Mouse (Mus musculus) thymus, adult 2 months (tissue): ENCODE data around the gene Olfr743. TPM values are rescaled to one million over a fixed set of nuclear protein-coding genes. Genes with fewer than 3 reads are reported as not detected.
"Not testable (repeated sequence)": the region's sequence is repeated elsewhere in the genome, so short reads cannot be mapped to it uniquely, and the experiment has no call there.

Experiments used
- DNase-seq: peaks from one replicate; pipeline ENCODE4 v3.0.0; 2021
- H3K27ac ChIP-seq: fragments of 200-500 bp; 2 replicates; pipeline ENCODE4 v1.5.1; 2012; ENCODE audit warnings: low read length, control low read depth; ENCODE audit not compliant: control insufficient read depth, insufficient read depth
- H3K27me3 ChIP-seq: fragments of 200-500 bp; 2 replicates; pipeline ENCODE4 v1.6.1; 2012; ENCODE audit warnings: mild to moderate bottlenecking, low read length, moderate library complexity, mixed read lengths; ENCODE audit not compliant: control insufficient read depth, insufficient read depth
- H3K36me3 ChIP-seq: fragments of 200-500 bp; 2 replicates; pipeline ENCODE4 v1.6.1; 2012; ENCODE audit warnings: mild to moderate bottlenecking, low read length, moderate library complexity; ENCODE audit not compliant: control insufficient read depth, insufficient read depth
- H3K4me1 ChIP-seq: fragments of 200-500 bp; replicated peaks from 2 replicates; pipeline ENCODE4 v1.6.1; 2012; ENCODE audit warnings: low read length; ENCODE audit not compliant: control insufficient read depth, insufficient read depth
- H3K4me3 ChIP-seq: fragments of 200-500 bp; 2 replicates; pipeline ENCODE4 v1.5.1; 2012; ENCODE audit warnings: mild to moderate bottlenecking, low read length, control low read depth, moderate library complexity; ENCODE audit not compliant: control insufficient read depth, insufficient read depth
- CTCF ChIP-seq: fragments of 200-500 bp; IDR thresholded peaks from 2 replicates; pipeline ENCODE4 v1.5.1; 2012; ENCODE audit warnings: mild to moderate bottlenecking, control low read depth, low read length, moderate library complexity, borderline replicate concordance; ENCODE audit not compliant: control insufficient read depth, poor library complexity, insufficient read depth; ENCODE audit errors: extremely low read depth
- POLR2A ChIP-seq: fragments of 200-500 bp; IDR thresholded peaks from 2 replicates; pipeline ENCODE4 v1.6.1; 2012; ENCODE audit warnings: mild to moderate bottlenecking, low read length, control low read depth, moderate library complexity; ENCODE audit not compliant: control insufficient read depth, poor library complexity, insufficient read depth; ENCODE audit errors: extremely low read depth
- WGBS: fragments of 180-500 bp; shearing (Covaris S2); methylation state at CpG from one replicate; pipeline ENCODE4 v1.1.7; 2018; 5-methylcytosine and 5-hydroxymethylcytosine counted together
- polyA plus RNA-seq: library from polyadenylated mRNA; depleted of rRNA; stranded (reverse); fragments of >200 nt; gene quantifications from 2 replicates; pipeline ENCODE4 v1.2.3, GENCODE M21; 2012; rRNA removed

Gene Olfr743
- polyA plus RNA-seq: not detected in 2 replicates

DNA sequence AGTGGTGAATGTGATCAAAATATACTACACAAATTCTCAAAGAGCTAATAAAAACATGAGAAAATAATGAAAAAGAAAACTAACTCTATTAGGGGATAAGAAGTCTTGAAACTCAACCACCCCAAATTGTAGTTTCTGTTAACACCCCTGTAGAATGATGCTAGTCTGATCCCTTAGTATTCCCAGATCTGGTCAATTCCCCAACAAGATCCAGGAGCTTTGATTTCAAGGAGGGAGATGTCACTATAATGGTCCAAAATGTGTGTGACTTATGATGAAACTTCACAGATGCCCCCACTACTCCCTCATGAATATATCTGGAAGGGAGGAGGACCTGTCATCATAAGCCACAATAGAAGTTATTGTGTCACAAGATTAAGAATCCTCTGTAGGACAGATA is at the start of gene Olfr743:
Gene Olfr743 (plus strand): TSS at position 301 of the 400 bp plus-strand sequence.
- H3K4me1 ChIP-seq: no peaks in the 10 kb centered on the region
- H3K27me3 ChIP-seq: no peaks in the 10 kb centered on the region
- no peak within 1 kb of the TSS for H3K27ac ChIP-seq
- TF ChIP-seq POLR2A (no peak), CTCF (no peak)
- H3K4me3 ChIP-seq: no peak within 1 kb of the TSS
- no peaks in the 10 kb centered on the region for H3K36me3 ChIP-seq
- DNase-seq: no peak

DNA sequence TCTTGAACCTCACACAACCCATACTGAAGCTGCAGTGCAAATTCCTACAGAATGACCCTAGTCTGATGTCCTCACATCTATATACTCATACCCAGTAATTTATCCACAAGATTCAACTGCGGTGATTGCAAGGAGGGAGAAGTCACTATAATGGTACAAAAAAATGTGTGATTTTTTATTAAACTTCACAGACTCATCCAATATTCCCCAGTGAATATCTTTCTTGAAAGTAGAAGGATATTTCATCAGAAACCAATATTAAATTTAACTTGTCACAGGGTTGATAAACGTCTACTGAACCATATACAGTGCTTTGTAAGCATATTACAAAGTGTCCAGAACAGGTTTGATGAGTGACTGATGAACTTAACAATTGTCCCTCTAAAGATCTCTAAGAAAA is 49.2 kb upstream of the Olfr743 start, which contains the start of gene Olfr741:
Gene Olfr741 (plus strand): TSS at position 301 of the 400 bp plus-strand sequence.
- H3K27me3 ChIP-seq: no peaks in the 10 kb centered on the region
- H3K27ac ChIP-seq: no peak within 1 kb of the TSS
- 72% methylated on average over 2 of the region's 2 CpGs for WGBS
- H3K4me3 ChIP-seq: no peak within 1 kb of the TSS
- H3K36me3 ChIP-seq: no peaks in the 10 kb centered on the region
- no peaks in the 10 kb centered on the region for H3K4me1 ChIP-seq
- TF ChIP-seq CTCF (no peak), POLR2A (no peak)
- no peak for DNase-seq

DNA sequence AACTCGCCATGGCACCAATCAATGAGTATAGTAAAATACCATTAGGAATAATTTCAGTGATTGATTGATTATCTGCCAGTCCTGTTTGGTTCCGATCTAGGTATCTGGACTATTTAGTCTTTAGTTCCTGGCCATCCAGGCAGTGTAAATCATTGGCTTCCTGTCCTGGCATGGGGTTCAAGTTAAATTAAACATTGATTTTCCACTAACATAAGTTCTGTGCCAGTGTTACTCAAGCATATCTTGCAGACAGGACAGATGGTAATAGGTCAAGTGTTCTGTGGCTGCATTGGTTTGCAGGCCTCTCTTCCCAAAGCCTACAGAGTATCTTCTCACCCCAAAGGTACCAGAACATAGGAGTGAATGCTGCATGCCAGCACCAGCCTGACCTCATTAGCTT is 43.2 kb upstream of the Olfr743 start:
- WGBS: 79% methylated on average over 2 of the region's 2 CpGs
- no peaks in the 10 kb centered on the region for H3K27me3 ChIP-seq
- H3K4me3 ChIP-seq: no peak overlapping the region
- no peaks in the 10 kb centered on the region for H3K36me3 ChIP-seq
- no peak overlapping the region for H3K27ac ChIP-seq
- no peak for TF ChIP-seq POLR2A
- TF ChIP-seq CTCF: no peak
- no peak for DNase-seq
- no peaks in the 10 kb centered on the region for H3K4me1 ChIP-seq

DNA sequence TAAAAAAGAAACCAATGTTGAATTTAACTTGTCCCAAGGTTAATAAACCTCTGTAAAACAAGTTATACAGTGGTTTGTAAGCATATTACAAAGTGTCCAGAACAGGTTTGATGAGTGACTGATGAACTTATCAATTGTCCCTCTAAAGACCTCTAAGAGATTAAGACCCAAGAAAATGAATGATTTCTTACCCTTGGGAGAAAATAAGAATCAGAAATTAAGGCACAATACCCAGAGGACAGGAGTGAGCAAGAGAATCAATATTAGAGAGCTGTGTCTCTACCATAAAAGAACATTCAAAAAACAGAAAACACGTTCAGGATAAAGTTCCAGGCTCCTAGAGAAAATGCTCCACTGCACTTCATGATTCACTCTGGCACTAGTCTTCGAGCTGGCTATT is 18.3 kb upstream of the Olfr743 start, which contains the start of gene Olfr742:
Gene Olfr742 (plus strand): TSS at position 301 of the 400 bp plus-strand sequence.
- Histone ChIP-seq H3K27ac (no peak within 1 kb of the TSS), H3K4me1 (no peaks in the 10 kb centered on the region), H3K27me3 (no peaks in the 10 kb centered on the region), H3K36me3 (no peaks in the 10 kb centered on the region), H3K4me3 (no peak within 1 kb of the TSS)
- no peak for DNase-seq
- TF ChIP-seq POLR2A (no peak), CTCF (no peak)
- 58% methylated on average over 2 of the region's 2 CpGs for WGBS

DNA sequence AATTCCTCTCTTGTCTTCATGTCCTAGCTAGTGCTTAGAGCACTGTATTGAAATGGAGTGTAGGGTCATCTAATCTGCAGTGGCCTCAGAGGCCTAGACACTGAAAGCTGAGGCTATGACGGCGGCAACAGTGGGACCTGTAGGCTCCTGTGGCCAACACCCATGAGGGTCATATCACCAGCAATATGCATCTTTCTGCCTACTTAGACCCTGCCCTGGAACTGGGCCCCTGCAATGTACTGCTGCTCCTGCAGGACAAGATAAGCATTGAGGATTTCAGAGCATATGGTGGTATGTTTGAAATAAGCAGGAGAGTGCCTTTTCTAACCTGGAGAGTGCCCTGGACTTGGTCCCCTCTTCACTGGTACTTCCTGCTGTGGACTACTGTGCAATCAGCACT is 31.1 kb downstream of the Olfr743 start:
- Histone ChIP-seq H3K27ac (no peak overlapping the region), H3K4me1 (no peaks in the 10 kb centered on the region), H3K27me3 (no peaks in the 10 kb centered on the region), H3K36me3 (no peaks in the 10 kb centered on the region), H3K4me3 (no peak overlapping the region)
- DNase-seq: no peak
- no peak for TF ChIP-seq POLR2A
- TF ChIP-seq CTCF: no peak
- WGBS: 100% methylated on average over 2 of the region's 2 CpGs

DNA sequence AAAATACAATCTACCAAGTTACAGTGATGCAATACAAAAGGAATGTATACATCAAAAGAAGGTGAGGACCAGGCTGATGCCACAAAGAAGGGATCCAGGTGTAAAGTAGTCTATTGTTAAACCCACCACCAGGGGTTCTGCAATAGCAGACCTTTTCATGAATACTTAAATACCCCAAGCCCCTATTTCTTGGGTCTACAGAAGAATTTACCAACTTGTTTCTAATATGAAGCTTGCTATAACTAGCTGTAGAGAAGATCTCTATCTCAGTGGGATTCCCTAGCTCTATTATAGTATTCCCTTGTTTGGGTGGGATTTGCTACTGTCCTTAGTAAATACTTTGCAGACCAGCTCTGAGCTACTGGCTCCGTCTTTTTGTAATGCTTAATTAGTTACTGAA is 51.4 kb downstream of the Olfr743 start:
- H3K27me3 ChIP-seq, H3K4me1 ChIP-seq, H3K36me3 ChIP-seq, DNase-seq, H3K4me3 ChIP-seq, H3K27ac ChIP-seq: not testable (repeated sequence)
- 84% methylated on average over 1 of the region's 1 CpGs for WGBS

Other genes starting within 250 kb of the Olfr743 start
- gene Olfr732, start 237.6 kb upstream of the Olfr743 start, polyA plus RNA-seq: not detected in 2 replicates
- gene Olfr733, start 220.3 kb upstream of the Olfr743 start, polyA plus RNA-seq: not detected in 2 replicates
- gene Olfr734, start 195.1 kb upstream of the Olfr743 start, polyA plus RNA-seq: not detected in 2 replicates
- gene Olfr735, start 173.0 kb upstream of the Olfr743 start, polyA plus RNA-seq: not detected in 2 replicates
- 1.5 and 2.4 TPM in 2 replicates for gene Tlr11, start 163.9 kb upstream of the Olfr743 start, polyA plus RNA-seq
- gene Olfr736, start 140.7 kb upstream of the Olfr743 start, polyA plus RNA-seq: not detected in 2 replicates
- not detected in 2 replicates for gene Olfr738, start 114.3 kb upstream of the Olfr743 start, polyA plus RNA-seq
- gene Olfr739, start 103.2 kb upstream of the Olfr743 start, polyA plus RNA-seq: not detected in 2 replicates
- gene Olfr740, start 76.3 kb upstream of the Olfr743 start, polyA plus RNA-seq: not detected in 2 replicates
- gene Olfr741, start 49.1 kb upstream of the Olfr743 start, polyA plus RNA-seq: not detected in 2 replicates
- gene Olfr742, start 18.2 kb upstream of the Olfr743 start, polyA plus RNA-seq: not detected in 2 replicates
- gene Olfr744, start 93.0 kb downstream of the Olfr743 start, polyA plus RNA-seq: not detected in 2 replicates
- gene Olfr745, start 117.5 kb downstream of the Olfr743 start, polyA plus RNA-seq: not detected in 2 replicates
- not detected in 2 replicates for gene Olfr746, start 125.2 kb downstream of the Olfr743 start, polyA plus RNA-seq
- gene Olfr747, start 171.4 kb downstream of the Olfr743 start, polyA plus RNA-seq: not detected in 2 replicates
- not detected in 2 replicates for gene Olfr748, start 185.5 kb downstream of the Olfr743 start, polyA plus RNA-seq
- not detected in 2 replicates for gene Olfr749, start 223.3 kb downstream of the Olfr743 start, polyA plus RNA-seq